Mouse (Mus musculus) bone marrow, adult 2 months (tissue): ENCODE data around the gene Samd3.

ENCODE experiments used
- CTCF ChIP-seq: fragments of 200-500 bp; IDR thresholded peaks from 2 replicates; pipeline ENCODE4 v1.5.1; 2011; ENCODE audit warnings: low read length, control low read depth; ENCODE audit not compliant: control insufficient read depth, insufficient read depth
- POLR2A ChIP-seq: fragments of 200-500 bp; IDR thresholded peaks from 2 replicates; pipeline ENCODE4 v1.6.1; 2011; ENCODE audit warnings: low read depth, mild to moderate bottlenecking, control low read depth, low read length, borderline replicate concordance; ENCODE audit not compliant: control insufficient read depth

DNA sequence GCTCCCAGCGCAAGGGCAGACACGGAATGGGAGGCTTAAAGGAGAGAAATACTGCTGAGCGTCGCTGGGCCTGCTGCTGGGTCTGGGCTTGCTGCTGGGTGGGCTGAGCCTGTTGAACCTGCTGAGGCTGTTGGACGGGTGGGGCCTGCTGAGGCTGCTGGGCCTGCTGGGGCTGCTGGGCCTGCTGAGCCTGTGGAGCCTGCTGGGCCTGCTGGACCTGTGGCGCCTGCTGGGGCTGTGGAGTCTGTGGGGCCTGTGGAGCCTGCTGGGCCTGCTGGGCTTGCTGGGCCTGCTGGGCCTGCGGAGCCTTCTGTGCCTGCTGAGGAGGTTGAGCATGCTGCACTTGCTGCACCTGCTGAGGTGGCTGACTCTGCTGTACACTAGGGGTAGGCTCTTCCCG lies 50.5 kb downstream of the Samd3 start:
- TF ChIP-seq CTCF (no peak), POLR2A (no peak)
